19 mouse cellular contexts compared by ENCODE assay signal in the genomic region with DNA sequence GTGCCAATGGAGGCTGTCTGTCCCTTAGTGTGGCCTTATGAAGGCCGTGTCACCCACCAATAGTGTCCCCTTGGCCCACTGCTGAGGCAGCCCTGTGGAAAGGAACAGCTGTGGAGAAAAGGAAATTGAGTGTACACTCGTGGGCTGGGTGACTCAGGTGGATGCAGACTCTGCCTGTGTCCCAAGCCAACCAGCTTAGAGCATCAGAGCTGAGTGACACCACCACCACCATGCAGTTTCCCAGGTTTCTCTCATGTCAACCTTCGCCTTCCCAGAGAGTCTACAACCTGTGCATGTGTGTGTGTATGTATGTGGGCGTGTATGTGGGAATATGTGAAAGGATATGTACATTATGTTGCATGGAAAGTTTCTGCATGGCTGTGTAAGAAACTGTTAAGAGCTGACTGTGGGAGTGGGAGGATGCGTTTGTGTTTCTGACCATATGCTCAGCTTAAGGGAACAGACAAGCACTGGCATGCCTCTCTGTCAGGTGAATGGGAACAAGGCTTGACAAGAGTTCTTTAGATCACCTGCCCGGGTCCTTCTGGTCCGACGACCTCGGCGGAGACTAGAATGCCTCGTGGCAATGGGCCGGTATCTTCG.
"Had no signal": no experiment of that assay in that cellular context is flagged by ENCODE, and none has a peak within 500 bp of the region (broad histone marks: within the 10 kb centered on the region; RNA-seq: fewer than 3 reads in every experiment).

No protein-coding gene starts in this region.

- H3K27ac ChIP-seq: layer of hippocampus, adult 2 months; limb, embryonic 12.5 days; limb, embryonic 15.5 days; liver, embryonic 14.5 days; macrophage; midbrain, embryonic 13.5 days; stomach, postnatal 0 days had no signal

- H3K9ac ChIP-seq: limb, embryonic 12.5 days; limb, embryonic 15.5 days; liver, embryonic 14.5 days; liver, postnatal 0 days; lung, embryonic 14.5 days; midbrain, embryonic 13.5 days had no signal

- H3K4me3 ChIP-seq: layer of hippocampus, adult 2 months; limb, embryonic 12.5 days; limb, embryonic 15.5 days; midbrain, embryonic 13.5 days had no signal

- H3K4me2 ChIP-seq: limb, embryonic 12.5 days; limb, embryonic 15.5 days; liver, embryonic 11.5 days; lung, embryonic 14.5 days; midbrain, embryonic 13.5 days had no signal

- H3K27me3 ChIP-seq: limb, embryonic 12.5 days; limb, embryonic 15.5 days; midbrain, embryonic 13.5 days had no signal

- H3K4me1 ChIP-seq: limb, embryonic 12.5 days; limb, embryonic 15.5 days; midbrain, embryonic 13.5 days had no signal

- H3K9me3 ChIP-seq: limb, embryonic 12.5 days; limb, embryonic 15.5 days; midbrain, embryonic 13.5 days had no signal

- DNase-seq: kidney, adult 18-20 months; kidney, adult 9 months; kidney, postnatal 14 days; left cerebral cortex, postnatal 4 days; liver, postnatal 0 days; lung, embryonic 14.5 days; right cerebral cortex, postnatal 4 days; thymus, postnatal 25 days had no signal

- ATAC-seq: intestine, embryonic 16.5 days; liver, postnatal 0 days; lung, postnatal 0 days; midbrain, embryonic 13.5 days; midbrain, embryonic 16.5 days had no signal
